Mouse (Mus musculus) 3134 (cell line): ENCODE results near the gene Tex38.

Experiments
- DNase-seq: peaks from one replicate; pipeline ENCODE4 v3.0.0-alpha.2; 2011; ENCODE audit warnings: low spot score; ENCODE audit not compliant: insufficient read length; ENCODE audit errors: extremely low read depth

Gene Tex38

GRCm38 (mm10) chr4:115780918-115781317 lies at the start of gene Tex38:
Tex38 (minus strand) TSS chr4:115781018.
- no peak for DNase-seq

DNA sequence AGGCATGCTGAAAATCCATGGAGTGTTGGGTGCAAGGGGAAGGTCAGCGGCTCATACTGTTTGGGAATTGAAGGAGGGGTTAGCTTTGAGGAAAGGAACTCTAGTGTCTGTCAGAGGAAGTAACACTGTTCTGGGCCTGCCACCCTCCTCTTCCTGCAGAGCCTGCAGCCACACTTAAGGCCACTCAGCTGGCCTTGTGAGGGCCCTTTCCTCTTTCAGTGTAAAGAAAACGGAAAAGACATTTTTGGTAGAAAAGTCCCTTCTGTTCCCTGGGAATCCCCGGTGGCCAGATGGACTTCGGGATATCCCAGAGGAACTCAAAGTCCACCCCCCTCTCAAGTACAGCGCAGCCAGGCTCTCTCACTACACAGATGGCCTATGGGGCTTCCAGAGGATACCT lies 49.7 kb upstream of the Tex38 start:
- no peak for DNase-seq

DNA sequence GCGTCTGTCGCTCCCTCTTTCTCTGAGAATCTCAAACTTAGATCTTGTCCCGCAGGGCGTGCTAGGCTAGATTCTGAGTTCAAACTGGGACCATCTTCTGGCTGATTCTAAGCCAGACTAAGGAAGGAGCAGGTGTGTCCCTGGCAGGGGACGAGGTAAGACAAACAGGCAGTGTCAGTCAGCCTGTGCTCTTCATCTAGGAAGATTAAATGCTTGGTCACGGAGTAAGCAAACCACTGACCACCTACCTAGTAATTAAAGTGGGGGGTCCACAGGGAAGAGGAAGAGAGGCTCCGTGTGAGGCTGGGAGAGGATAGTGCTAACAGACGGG lies 47.7 kb upstream of the Tex38 start:
- DNase-seq, result no peak

GRCm38 (mm10) chr4:115827888-115828571 lies 47.2 kb upstream of the Tex38 start, which contains the start of gene Mob3c:
Mob3c (plus strand) TSS chr4:115828092.
- peak; percentile 90 for DNase-seq

GRCm38 (mm10) chr4:115827535-115827887 lies 46.7 kb upstream of the Tex38 start:
- DNase-seq, result no peak

DNA sequence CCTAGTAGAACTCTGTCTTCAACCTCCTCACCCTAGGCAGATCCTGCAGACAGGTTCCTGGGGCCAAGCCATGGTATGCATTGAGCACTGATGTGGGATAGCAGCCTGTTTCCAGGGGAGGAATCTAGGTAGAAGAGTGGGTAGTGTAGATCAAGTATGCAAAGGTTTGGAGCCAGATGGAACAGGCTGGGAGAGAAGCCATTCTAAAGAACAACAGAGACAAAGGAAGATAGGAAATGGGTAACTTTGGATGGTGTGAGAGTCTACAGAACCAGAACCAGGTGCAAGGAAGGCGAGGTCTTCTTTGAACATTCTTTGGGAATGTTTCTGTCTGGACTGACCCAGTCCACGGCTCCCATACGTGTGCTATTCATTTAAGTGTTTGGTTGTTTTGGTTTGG lies 46.2 kb upstream of the Tex38 start:
- no peak for DNase-seq

DNA sequence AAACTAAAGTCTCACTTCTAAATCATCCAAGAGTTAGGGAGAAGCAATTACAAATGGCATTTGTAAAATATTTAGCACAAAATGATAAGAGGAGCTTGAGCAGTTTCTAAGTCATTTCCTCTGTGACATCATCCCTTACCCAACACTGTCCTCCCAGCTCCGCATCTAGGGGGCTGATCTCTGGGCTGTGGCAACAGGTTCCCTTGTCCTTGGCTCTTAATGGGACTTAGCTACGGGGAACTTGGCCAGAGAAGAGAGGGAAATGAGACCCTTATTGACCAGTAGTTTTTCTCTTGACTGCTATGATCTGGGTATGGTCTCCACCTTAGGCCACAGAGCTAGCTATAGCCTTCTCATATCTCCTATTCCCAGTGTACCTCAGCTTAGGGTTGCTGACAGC lies 44.5 kb upstream of the Tex38 start:
- no peak for DNase-seq

GRCm38 (mm10) chr4:115824178-115824577 lies 43.4 kb upstream of the Tex38 start:
- DNase-seq, result no peak

GRCm38 (mm10) chr4:115821928-115822327 lies 41.1 kb upstream of the Tex38 start:
- DNase-seq, result no peak

DNA sequence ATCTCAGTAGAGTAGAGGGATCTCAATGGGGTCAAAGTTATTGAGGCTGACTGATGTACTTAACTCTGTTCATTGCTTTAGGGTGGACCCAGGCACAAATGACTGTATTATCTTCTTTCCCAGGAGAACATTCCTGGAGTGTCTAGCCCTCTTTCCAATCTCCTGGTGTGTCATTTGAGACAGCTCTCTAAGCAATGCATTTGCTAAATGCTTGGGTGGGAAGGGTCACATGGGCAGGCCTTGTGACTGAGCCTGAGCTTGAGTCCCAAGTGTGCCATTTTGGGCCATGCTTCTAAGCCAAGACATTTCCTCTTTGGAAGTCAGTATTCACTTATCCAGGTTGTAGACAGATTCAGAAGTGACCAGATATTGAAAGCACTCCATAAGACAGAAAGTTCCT lies 40.6 kb upstream of the Tex38 start:
- DNase-seq, result no peak

GRCm38 (mm10) chr4:115820944-115821343 lies 40.1 kb upstream of the Tex38 start:
- DNase-seq, result no peak

DNA sequence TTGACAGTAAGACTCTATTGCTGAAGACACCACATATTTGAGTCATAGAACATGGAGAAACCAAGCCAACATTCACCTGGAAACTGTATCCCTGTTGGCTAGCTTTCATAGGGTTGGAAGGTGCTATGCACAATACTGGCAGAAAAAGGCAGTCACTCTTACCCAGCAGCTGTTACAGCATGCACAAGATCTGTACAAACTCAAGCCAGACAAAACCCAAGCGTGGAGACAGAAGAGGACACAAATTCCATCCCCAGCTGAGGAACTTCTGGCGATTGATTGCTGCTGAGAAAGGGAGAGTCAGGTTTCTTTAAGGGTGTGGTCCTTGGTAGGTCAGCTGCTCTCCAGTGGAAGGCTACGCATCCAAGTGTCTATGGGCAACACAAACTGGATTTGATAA lies 39.4 kb upstream of the Tex38 start:
- DNase-seq, result no peak

DNA sequence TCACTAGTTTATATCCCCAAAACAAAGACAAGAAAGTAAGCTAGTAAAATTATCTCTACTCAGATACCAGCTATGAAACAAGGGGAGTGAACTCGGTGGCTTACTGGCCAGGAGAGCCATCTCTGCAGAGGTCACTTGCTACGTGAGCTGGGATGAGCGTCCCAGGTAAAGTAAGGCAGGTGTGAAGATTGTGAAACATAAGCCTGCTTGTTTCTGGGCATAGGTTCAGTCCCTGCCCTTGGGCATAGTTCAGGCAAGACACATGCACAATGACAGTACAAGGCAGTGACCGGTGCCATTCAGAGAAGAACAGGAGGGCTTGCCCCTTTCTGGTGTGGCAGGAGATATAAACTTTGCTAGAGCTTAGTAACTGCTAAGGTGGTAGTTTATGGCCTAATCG lies 34.8 kb upstream of the Tex38 start:
- DNase-seq, result no peak

- DNase-seq, result no peak
Observed at GRCm38 (mm10) chr4:115812326-115812725, 31.5 kb upstream of the Tex38 start.

DNA sequence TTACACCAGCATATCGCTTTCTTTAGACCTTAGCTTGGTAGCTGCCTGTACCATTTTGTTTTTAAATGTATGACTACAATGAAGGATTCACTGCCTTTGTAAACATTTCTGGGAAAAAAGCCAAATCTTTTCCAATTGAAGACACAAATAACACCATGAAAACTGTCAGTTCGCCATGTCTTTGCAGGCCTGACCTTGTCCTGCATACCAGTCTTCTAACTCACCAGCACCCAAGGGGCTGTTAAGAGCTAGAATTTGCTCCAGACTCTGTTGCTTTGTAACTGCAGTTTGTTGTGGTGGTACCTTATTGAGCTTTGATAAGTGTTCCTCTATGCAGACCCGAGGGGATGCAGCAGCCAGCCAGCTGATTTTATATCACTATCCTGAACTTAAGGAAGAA lies 19.2 kb upstream of the Tex38 start:
- no peak for DNase-seq

DNA sequence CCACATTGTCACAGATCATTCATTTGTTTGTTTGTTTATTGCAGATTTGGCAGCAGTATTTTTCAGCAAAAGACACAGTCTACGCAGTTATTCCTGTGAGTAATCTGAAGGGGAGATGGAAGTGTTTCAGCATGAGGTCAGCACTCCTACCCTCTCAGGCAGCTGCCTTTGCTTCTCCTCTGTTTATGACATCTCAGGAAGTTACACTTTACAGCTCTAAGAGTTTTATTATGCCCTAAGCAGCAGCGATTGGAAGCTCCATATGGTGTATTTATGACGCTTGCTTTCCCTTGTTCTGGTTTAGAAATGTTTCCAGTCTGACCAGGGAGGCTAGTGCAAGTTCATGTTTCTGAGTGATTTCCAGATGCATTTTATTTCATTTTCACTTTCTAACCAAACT lies 14.5 kb upstream of the Tex38 start:
- DNase-seq, result no peak

GRCm38 (mm10) chr4:115790864-115791263 lies 10.0 kb upstream of the Tex38 start:
- no peak for DNase-seq

DNA sequence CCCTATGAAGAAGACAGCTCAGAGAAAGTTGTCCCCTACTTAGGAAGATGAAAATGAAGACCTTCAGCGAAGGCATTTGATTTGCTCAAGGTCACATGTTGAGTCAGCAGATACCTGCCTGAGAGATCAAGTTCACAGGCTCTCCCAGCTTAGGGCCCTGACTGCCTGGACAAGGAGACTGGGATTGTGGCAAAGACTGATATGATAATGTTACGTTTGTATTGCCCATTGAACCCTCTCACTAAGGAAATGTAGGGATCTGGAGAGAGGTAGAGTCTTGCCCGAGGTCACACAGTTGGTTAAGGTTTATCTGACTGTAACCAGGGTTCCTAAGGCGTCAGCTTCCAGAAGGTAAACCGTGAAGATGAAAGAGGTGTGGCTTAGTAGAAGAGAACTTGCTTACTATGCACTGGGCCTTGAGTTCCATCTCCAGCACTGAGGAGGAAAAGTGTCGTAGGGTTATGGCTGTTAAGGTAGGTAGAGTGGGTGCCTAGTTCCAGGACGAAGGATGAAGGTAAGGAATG lies 4.8 kb upstream of the Tex38 start:
- no peak for DNase-seq

- peak; percentile 82 for DNase-seq
Observed at GRCm38 (mm10) chr4:115784769-115785510, 4.1 kb upstream of the Tex38 start, which contains the start of gene Atpaf1. Atpaf1 (plus strand) TSS chr4:115784812.

- no peak for DNase-seq
Observed at GRCm38 (mm10) chr4:115782026-115782805, 1.4 kb upstream of the Tex38 start.

GRCm38 (mm10) chr4:115780269-115780668 lies 549 bp downstream of the Tex38 start:
- no peak for DNase-seq
